Mouse (Mus musculus): ENCODE results near the gene Kdelc2. TPM values are rescaled to one million over a fixed set of nuclear protein-coding genes. Genes with fewer than 3 reads are reported as not detected.

Gene Kdelc2
- polyA plus RNA-seq, 1 experiment from 2014 or later: 5.9 TPM

DNA sequence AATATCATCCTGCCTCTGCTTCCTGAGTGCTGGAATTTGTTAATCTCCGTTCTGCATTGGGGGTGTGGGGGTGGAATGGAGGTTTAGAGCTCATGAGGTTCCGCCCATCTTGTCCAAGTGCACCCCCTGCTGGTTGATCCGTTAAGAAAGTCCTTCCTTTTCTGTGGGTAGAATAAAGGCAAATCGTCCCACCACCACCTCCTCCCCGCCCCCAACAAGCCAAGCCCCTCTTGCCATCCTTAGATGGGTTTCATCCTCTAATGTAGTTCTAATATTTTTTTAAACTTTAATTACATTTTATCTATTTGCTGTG lies 14.5 kb downstream of the Kdelc2 start:
- no peaks in the 10 kb centered on the region for H3K9me3 ChIP-seq (replicated peaks; ENCODE audit: control insufficient read depth, low read length, poor library complexity, severe bottlenecking)
- H3K9ac ChIP-seq (ENCODE audit: low read depth, low read length): no peak overlapping the region
- H3K27ac ChIP-seq (ENCODE audit: low read length): no peak overlapping the region
- H3K4me3 ChIP-seq (ENCODE audit: low read depth, low read length): no peak overlapping the region
- H3K4me2 ChIP-seq (ENCODE audit: low read length): no peak overlapping the region
- no peaks in the 10 kb centered on the region for H3K36me3 ChIP-seq (ENCODE audit: control insufficient read depth, insufficient read depth, low read length)
- no peaks in the 10 kb centered on the region for H3K4me1 ChIP-seq (ENCODE audit: control insufficient read depth, insufficient read depth, low read length)
- H3K27me3 ChIP-seq (ENCODE audit: control insufficient read depth, insufficient read depth, low read depth, low read length): no peaks in the 10 kb centered on the region
- ATAC-seq: no peak
- 10% methylated on average over 5 of the region's 5 CpGs for WGBS

DNA sequence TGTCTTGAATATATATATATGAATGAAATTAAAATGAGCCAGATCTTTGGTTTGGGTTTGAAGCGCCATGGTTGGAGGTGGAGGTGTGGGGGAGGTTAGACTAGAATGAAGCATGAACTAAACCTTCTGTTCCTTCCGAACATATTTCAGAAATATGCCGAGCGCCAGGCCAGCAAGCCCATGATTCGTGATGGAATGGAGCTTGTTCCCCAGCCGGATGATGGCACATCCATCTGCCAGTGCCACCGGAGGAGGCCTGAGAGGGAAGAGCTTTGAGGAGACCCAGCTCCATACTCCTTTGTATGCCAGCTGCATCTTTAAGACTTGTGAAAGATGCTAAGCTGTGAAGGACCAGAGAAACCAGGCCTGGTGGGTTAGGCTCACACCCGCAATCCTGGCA lies 15.7 kb downstream of the Kdelc2 start:
- H3K4me1 ChIP-seq (ENCODE audit: control insufficient read depth, insufficient read depth, low read length): 0 out of 2 replicates have a peak, but pooled peaks cover 3% of the 10 kb centered on the region
- WGBS: 95% methylated on average over 8 of the region's 8 CpGs
- no peaks in the 10 kb centered on the region for H3K36me3 ChIP-seq (ENCODE audit: control insufficient read depth, insufficient read depth, low read length)
- no peak for ATAC-seq
- H3K27ac ChIP-seq (ENCODE audit: low read length): no peak overlapping the region
- no peak overlapping the region for H3K4me3 ChIP-seq (ENCODE audit: low read depth, low read length)
- no peaks in the 10 kb centered on the region for H3K27me3 ChIP-seq (ENCODE audit: control insufficient read depth, insufficient read depth, low read depth, low read length)
- no peak overlapping the region for H3K9ac ChIP-seq (ENCODE audit: low read depth, low read length)
- no peaks in the 10 kb centered on the region for H3K9me3 ChIP-seq (replicated peaks; ENCODE audit: control insufficient read depth, low read length, poor library complexity, severe bottlenecking)
- H3K4me2 ChIP-seq (ENCODE audit: low read length): no peak overlapping the region

DNA sequence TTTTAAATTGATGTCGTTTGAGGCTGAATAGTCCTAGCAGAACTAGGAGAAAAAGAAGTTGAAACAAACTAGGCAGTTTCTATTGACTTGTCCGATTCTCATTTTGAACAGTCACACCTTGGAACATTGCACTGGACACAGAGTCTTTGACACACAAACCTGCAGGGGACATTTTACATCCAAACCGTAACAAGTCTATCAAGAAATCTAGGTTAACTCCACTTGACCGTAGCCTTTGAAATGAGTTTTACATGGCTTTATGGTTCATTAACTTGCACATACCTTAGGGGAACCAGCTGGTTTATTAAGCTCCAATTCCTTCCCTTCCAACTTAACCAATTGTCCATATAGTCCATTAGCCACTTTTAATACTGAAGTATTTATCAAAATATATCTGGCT lies 16.9 kb downstream of the Kdelc2 start:
- Histone ChIP-seq H3K36me3 (ENCODE audit: control insufficient read depth, insufficient read depth, low read length) (no peaks in the 10 kb centered on the region), H3K9ac (ENCODE audit: low read depth, low read length) (no peak overlapping the region), H3K4me2 (ENCODE audit: low read length) (no peak overlapping the region), H3K27me3 (ENCODE audit: control insufficient read depth, insufficient read depth, low read depth, low read length) (no peaks in the 10 kb centered on the region), H3K4me1 (ENCODE audit: control insufficient read depth, insufficient read depth, low read length) (peaks cover 5% of the 10 kb centered on the region), H3K9me3 (replicated peaks; ENCODE audit: control insufficient read depth, low read length, poor library complexity, severe bottlenecking) (no peaks in the 10 kb centered on the region), H3K4me3 (ENCODE audit: low read depth, low read length) (no peak overlapping the region), H3K27ac (ENCODE audit: low read length) (no peak overlapping the region)
- no peak for ATAC-seq
- WGBS: 88% methylated on average over 4 of the region's 4 CpGs

DNA sequence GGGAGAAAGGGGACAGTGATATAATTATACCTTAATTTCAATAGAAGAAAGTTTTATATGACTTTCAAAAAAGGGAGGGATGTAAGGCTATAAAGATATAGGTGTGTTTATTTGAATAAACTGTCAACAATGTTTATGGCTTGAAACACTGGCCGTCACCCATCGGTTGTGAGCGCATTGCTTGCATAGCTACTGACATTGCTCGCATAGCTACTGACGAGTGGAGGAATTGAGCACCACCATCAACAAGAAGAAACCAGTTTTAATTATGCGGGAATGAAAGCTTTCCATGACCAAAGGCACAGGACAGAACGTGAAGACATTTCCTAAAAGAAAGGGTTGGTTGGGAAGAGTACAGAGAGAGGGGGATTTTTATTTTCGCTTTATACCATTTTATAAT lies 17.3 kb downstream of the Kdelc2 start:
- ATAC-seq: no peak
- Histone ChIP-seq H3K36me3 (ENCODE audit: control insufficient read depth, insufficient read depth, low read length) (no peaks in the 10 kb centered on the region), H3K9me3 (replicated peaks; ENCODE audit: control insufficient read depth, low read length, poor library complexity, severe bottlenecking) (no peaks in the 10 kb centered on the region), H3K4me2 (ENCODE audit: low read length) (no peak overlapping the region), H3K4me3 (ENCODE audit: low read depth, low read length) (no peak overlapping the region), H3K9ac (ENCODE audit: low read depth, low read length) (no peak overlapping the region), H3K4me1 (ENCODE audit: control insufficient read depth, insufficient read depth, low read length) (peaks cover 9% of the 10 kb centered on the region), H3K27ac (ENCODE audit: low read length) (no peak overlapping the region), H3K27me3 (ENCODE audit: control insufficient read depth, insufficient read depth, low read depth, low read length) (no peaks in the 10 kb centered on the region)
- 93% methylated on average over 8 of the region's 8 CpGs for WGBS

DNA sequence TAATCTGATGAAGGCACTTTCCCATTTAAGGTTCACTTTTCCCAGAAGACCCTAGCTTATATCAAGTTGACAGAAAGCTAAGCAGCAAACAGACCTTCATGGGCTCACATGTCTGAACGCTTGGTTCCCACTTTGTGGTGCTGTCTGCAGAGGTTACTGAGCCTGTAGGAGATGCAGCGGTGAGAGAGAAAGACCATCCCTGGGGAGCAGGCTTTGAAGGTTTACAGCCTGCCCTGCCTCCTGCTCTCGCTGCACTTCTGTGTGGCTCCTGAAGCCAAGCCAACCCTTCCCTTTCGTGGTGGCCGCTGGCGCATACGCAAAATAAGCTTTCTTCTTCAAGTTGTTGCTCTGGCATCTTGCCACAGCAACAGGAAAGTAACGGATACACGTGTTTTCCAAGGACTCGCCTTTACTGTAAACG lies 18.5 kb downstream of the Kdelc2 start, which contains the start of gene 4930550C14Rik:
TSS of gene 4930550C14Rik (plus strand) at position 35 of the 421 bp plus-strand sequence.
- H3K27ac ChIP-seq (ENCODE audit: low read length): no peak within 1 kb of the TSS
- no peaks in the 10 kb centered on the region for H3K9me3 ChIP-seq (replicated peaks; ENCODE audit: control insufficient read depth, low read length, poor library complexity, severe bottlenecking)
- peak within 1 kb of the TSS; percentile 18; the same call in 1 of the 2 replicates for H3K4me2 ChIP-seq (ENCODE audit: low read length)
- H3K36me3 ChIP-seq (ENCODE audit: control insufficient read depth, insufficient read depth, low read length): no peaks in the 10 kb centered on the region
- no peak within 1 kb of the TSS; the same call in 1 of the 2 replicates for H3K9ac ChIP-seq (ENCODE audit: low read depth, low read length)
- H3K4me3 ChIP-seq (ENCODE audit: low read depth, low read length): no peak within 1 kb of the TSS
- no peaks in the 10 kb centered on the region for H3K27me3 ChIP-seq (ENCODE audit: control insufficient read depth, insufficient read depth, low read depth, low read length)
- WGBS: 25% methylated on average over 11 of the region's 11 CpGs
- H3K4me1 ChIP-seq (ENCODE audit: control insufficient read depth, insufficient read depth, low read length): peaks cover 9% of the 10 kb centered on the region
- ATAC-seq: no peak

DNA sequence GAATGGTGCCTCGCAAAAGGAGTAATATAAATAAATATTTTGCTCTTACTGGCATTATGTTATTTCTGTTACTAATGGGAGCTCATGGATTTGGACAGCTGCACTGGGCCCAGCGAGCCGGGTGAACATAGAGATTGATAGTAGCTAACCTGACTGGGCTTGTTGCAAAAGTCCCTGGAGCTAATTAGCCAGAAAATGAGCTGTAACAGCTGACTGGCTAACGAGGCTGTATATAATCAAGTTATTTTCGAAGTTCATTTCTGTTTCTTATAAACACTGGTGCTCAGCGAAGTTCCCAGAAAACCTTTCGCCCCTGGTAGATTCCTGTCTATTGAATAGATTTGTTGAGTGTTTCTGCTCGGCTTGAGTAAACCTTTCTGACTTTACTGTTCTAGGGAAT lies 19.2 kb downstream of the Kdelc2 start:
- no peak for ATAC-seq
- peaks cover 9% of the 10 kb centered on the region for H3K4me1 ChIP-seq (ENCODE audit: control insufficient read depth, insufficient read depth, low read length)
- 74% methylated on average over 8 of the region's 8 CpGs for WGBS
- no peaks in the 10 kb centered on the region for H3K9me3 ChIP-seq (replicated peaks; ENCODE audit: control insufficient read depth, low read length, poor library complexity, severe bottlenecking)
- no peak overlapping the region for H3K9ac ChIP-seq (ENCODE audit: low read depth, low read length)
- H3K27ac ChIP-seq (ENCODE audit: low read length): no peak overlapping the region
- no peak overlapping the region for H3K4me2 ChIP-seq (ENCODE audit: low read length)
- no peak overlapping the region for H3K4me3 ChIP-seq (ENCODE audit: low read depth, low read length)
- no peaks in the 10 kb centered on the region for H3K36me3 ChIP-seq (ENCODE audit: control insufficient read depth, insufficient read depth, low read length)
- H3K27me3 ChIP-seq (ENCODE audit: control insufficient read depth, insufficient read depth, low read depth, low read length): no peaks in the 10 kb centered on the region

GRCm38 (mm10) chr9:53404050-53404752 lies 20.4 kb downstream of the Kdelc2 start:
- Histone ChIP-seq H3K27me3 (ENCODE audit: control insufficient read depth, insufficient read depth, low read depth, low read length) (no peaks in the 10 kb centered on the region), H3K9me3 (replicated peaks; ENCODE audit: control insufficient read depth, low read length, poor library complexity, severe bottlenecking) (no peaks in the 10 kb centered on the region), H3K9ac (ENCODE audit: low read depth, low read length) (no peak overlapping the region), H3K4me1 (ENCODE audit: control insufficient read depth, insufficient read depth, low read length) (peaks cover 9% of the 10 kb centered on the region), H3K4me2 (ENCODE audit: low read length) (peak overlapping the region; percentile 65), H3K27ac (ENCODE audit: low read length) (peak overlapping the region; percentile 93), H3K36me3 (ENCODE audit: control insufficient read depth, insufficient read depth, low read length) (no peaks in the 10 kb centered on the region), H3K4me3 (ENCODE audit: low read depth, low read length) (no peak overlapping the region)
- 0 out of 2 replicates have a peak, but pooled peaks have one; percentile 51 for ATAC-seq
- 76% methylated on average over 6 of the region's 6 CpGs for WGBS

GRCm38 (mm10) chr9:53404753-53405722 lies 21.2 kb downstream of the Kdelc2 start:
- Histone ChIP-seq H3K9ac (ENCODE audit: low read depth, low read length) (peak overlapping the region; percentile 63), H3K27me3 (ENCODE audit: control insufficient read depth, insufficient read depth, low read depth, low read length) (no peaks in the 10 kb centered on the region), H3K4me3 (ENCODE audit: low read depth, low read length) (peak overlapping the region; percentile 41), H3K9me3 (replicated peaks; ENCODE audit: control insufficient read depth, low read length, poor library complexity, severe bottlenecking) (no peaks in the 10 kb centered on the region), H3K4me2 (ENCODE audit: low read length) (peak overlapping the region; percentile 65), H3K27ac (ENCODE audit: low read length) (peak overlapping the region; percentile 93), H3K4me1 (ENCODE audit: control insufficient read depth, insufficient read depth, low read length) (peaks cover 9% of the 10 kb centered on the region), H3K36me3 (ENCODE audit: control insufficient read depth, insufficient read depth, low read length) (no peaks in the 10 kb centered on the region)
- peak; percentile 97 for ATAC-seq
- WGBS: 18% methylated on average over 21 of the region's 21 CpGs

- Histone ChIP-seq H3K4me2 (ENCODE audit: low read length) (no peak overlapping the region), H3K4me3 (ENCODE audit: low read depth, low read length) (no peak overlapping the region), H3K27me3 (ENCODE audit: control insufficient read depth, insufficient read depth, low read depth, low read length) (no peaks in the 10 kb centered on the region), H3K9me3 (replicated peaks; ENCODE audit: control insufficient read depth, low read length, poor library complexity, severe bottlenecking) (no peaks in the 10 kb centered on the region), H3K9ac (ENCODE audit: low read depth, low read length) (no peak overlapping the region), H3K36me3 (ENCODE audit: control insufficient read depth, insufficient read depth, low read length) (no peaks in the 10 kb centered on the region), H3K4me1 (ENCODE audit: control insufficient read depth, insufficient read depth, low read length) (peaks cover 9% of the 10 kb centered on the region), H3K27ac (ENCODE audit: low read length) (no peak overlapping the region)
- no peak for ATAC-seq
- WGBS: 87% methylated on average over 4 of the region's 4 CpGs
These were observed 24.7 kb downstream of the Kdelc2 start for GRCm38 (mm10) chr9:53408548-53408947.

Measured in midbrain, embryonic 16.5 days (tissue).